Mouse (Mus musculus) kidney, embryonic 16.5 days (tissue): ENCODE data around the gene Lrp6. TPM values are rescaled to one million over a fixed set of nuclear protein-coding genes. Genes with fewer than 3 reads are reported as not detected.
A peak's percentile ranks its signal among the peaks of the same experiment; 100 is the strongest.

Source experiments
- ATAC-seq: fragments of 200-750 bp; cut with Nextera tagmentation; 2 replicates; pipeline ENCODE4 v1.8.0; 2017; ENCODE audit warnings: moderate TSS enrichment; ENCODE audit not compliant: low FRiP score, low TSS enrichment
- H3K27ac ChIP-seq: fragments of 300-500 bp; sonication (generic); 2 replicates; pipeline ENCODE4 v1.5.1; 2014; ENCODE audit warnings: low read length
- H3K27me3 ChIP-seq: fragments of 300-500 bp; sonication (generic); 2 replicates; pipeline ENCODE4 v1.6.1; 2014; ENCODE audit warnings: low read length, control low read depth, mixed read lengths; ENCODE audit not compliant: insufficient read depth
- H3K36me3 ChIP-seq: fragments of 300-500 bp; sonication (generic); 2 replicates; pipeline ENCODE4 v1.6.1; 2014; ENCODE audit warnings: low read length, control low read depth, mixed read lengths; ENCODE audit not compliant: insufficient read depth
- H3K4me1 ChIP-seq: fragments of 300-500 bp; sonication (generic); 2 replicates; pipeline ENCODE4 v1.6.1; 2014; ENCODE audit warnings: low read length, control low read depth, mixed read lengths; ENCODE audit not compliant: insufficient read depth
- H3K4me2 ChIP-seq: fragments of 300-500 bp; sonication (generic); replicated peaks from 2 replicates; pipeline ENCODE4 v1.6.1; 2014; ENCODE audit warnings: low read depth, low read length
- H3K4me3 ChIP-seq: fragments of 300-500 bp; sonication (generic); 2 replicates; pipeline ENCODE4 v1.5.1; 2014; ENCODE audit warnings: mild to moderate bottlenecking, low read length
- H3K9ac ChIP-seq: fragments of 300-500 bp; sonication (generic); replicated peaks from 2 replicates; pipeline ENCODE4 v1.6.1; 2014; ENCODE audit warnings: low read length
- H3K9me3 ChIP-seq: fragments of 300-500 bp; sonication (generic); 2 replicates; pipeline ENCODE4 v1.6.1; 2016; ENCODE audit warnings: low read length, control low read depth
- WGBS: fragments of 180-500 bp; shearing (Covaris S2); extraction: QIAGEN DNeasy Blood & Tissue Kit; methylation state at CpG from one replicate; pipeline ENCODE4 v1.1.7; 2014; 5-methylcytosine and 5-hydroxymethylcytosine counted together
- polyA plus RNA-seq: library from polyadenylated mRNA; unstranded; fragments of >200 nt; fragmentation: Nextera tagmentation; extraction: Ambion mirVana; gene quantifications from 2 replicates; pipeline ENCODE4 v1.2.1, GENCODE M21; 2015

The Lrp6 gene
- polyA plus RNA-seq = 34.6 and 37.4 TPM in 2 replicates

DNA sequence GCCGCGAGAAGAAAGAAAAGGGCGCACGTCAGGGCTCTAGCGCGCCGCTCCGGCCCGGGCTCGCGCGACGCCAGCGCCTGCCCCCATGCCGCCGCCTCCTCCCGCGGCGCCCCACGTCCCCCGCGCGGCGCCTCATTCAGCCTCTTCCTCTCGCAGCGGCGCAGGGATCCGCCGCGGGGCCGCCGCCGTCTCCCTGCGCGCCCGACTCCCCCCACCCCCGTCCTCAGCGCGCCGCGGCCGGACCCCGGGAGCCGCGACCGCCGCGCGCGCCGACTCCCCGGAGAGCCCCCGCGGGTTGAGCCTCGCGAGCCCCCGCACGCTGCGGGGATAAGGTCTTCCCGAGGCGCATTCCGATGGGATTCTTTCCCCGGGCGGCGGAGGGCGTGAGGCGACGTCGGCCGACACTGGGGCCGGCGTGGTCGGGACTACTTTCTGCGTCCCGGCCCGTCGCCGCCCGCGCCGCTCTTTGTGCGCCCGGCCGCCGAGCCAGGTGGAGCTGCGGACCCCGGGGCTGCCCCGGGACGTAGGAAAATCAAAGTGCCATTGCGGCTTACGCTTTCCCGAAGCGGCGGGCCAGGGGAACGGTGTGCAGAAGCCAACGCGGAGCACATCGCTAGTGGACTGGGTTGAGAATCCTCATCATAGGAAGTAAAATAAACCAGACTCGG lies at the start of gene Lrp6:
Gene Lrp6, minus strand, starts transcription at position 148 of the 668 bp plus-strand sequence.
- no peaks in the 10 kb centered on the region for H3K36me3 ChIP-seq
- ATAC-seq = peak; percentile 92
- peak within 1 kb of the TSS; percentile 98 for H3K27ac ChIP-seq
- peak within 1 kb of the TSS; percentile 99 for H3K9ac ChIP-seq
- no peaks in the 10 kb centered on the region; the same call in 1 of the 2 replicates for H3K9me3 ChIP-seq
- peaks cover 18% of the 10 kb centered on the region for H3K4me1 ChIP-seq
- peak within 1 kb of the TSS; percentile 65 for H3K4me2 ChIP-seq
- no peaks in the 10 kb centered on the region for H3K27me3 ChIP-seq
- under 1% methylated on average over 90 of the region's 99 CpGs for WGBS
- H3K4me3 ChIP-seq = peak within 1 kb of the TSS; percentile 98

- Histone ChIP-seq H3K4me2 (peak overlapping the region; percentile 40), H3K9me3 (no peaks in the 10 kb centered on the region), H3K27ac (no peak overlapping the region), H3K4me1 (peaks cover 14% of the 10 kb centered on the region; the same call in 1 of the 2 replicates), H3K9ac (no peak overlapping the region), H3K36me3 (no peaks in the 10 kb centered on the region), H3K4me3 (no peak overlapping the region), H3K27me3 (no peaks in the 10 kb centered on the region)
- peak; percentile 69 for ATAC-seq
- 6% methylated on average over 16 of the region's 16 CpGs for WGBS
Measured at GRCm38 (mm10) chr6:134614723-134615648, 48.2 kb upstream of the Lrp6 start.

DNA sequence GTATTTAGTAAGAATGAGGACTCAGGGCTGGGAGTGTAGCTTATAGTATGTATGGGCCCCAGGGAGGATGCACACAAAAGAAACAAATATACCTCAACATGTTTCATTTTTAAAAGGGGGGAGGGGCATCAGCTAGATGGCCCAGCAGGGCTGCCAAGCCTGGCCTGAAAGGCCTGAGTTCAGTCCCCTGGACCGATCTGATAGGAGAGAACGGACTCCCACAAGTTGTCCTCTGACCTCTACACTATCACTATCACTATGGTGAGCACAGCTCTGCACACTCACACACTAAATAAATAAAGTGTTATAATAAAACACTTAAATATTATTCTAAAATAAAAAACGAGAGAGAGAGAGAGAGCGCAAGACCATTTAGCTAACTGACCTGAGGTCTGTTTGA lies 47.6 kb upstream of the Lrp6 start:
- ATAC-seq = peak; percentile 50; the same call in 1 of the 2 replicates
- Histone ChIP-seq H3K9me3 (no peaks in the 10 kb centered on the region), H3K4me1 (peaks cover 18% of the 10 kb centered on the region), H3K4me3 (no peak overlapping the region), H3K27ac (no peak overlapping the region), H3K27me3 (no peaks in the 10 kb centered on the region), H3K4me2 (peak overlapping the region; percentile 40), H3K36me3 (no peaks in the 10 kb centered on the region), H3K9ac (no peak overlapping the region)
- 27% methylated on average over 4 of the region's 4 CpGs for WGBS

- ATAC-seq = no peak
- Histone ChIP-seq H3K4me3 (no peak overlapping the region), H3K4me2 (no peak overlapping the region), H3K4me1 (peaks cover 26% of the 10 kb centered on the region), H3K27ac (no peak overlapping the region), H3K9ac (no peak overlapping the region), H3K27me3 (no peaks in the 10 kb centered on the region), H3K9me3 (no peaks in the 10 kb centered on the region), H3K36me3 (no peaks in the 10 kb centered on the region)
- 79% methylated on average over 13 of the region's 13 CpGs for WGBS
Measured at GRCm38 (mm10) chr6:134611896-134612295, 45.1 kb upstream of the Lrp6 start.

DNA sequence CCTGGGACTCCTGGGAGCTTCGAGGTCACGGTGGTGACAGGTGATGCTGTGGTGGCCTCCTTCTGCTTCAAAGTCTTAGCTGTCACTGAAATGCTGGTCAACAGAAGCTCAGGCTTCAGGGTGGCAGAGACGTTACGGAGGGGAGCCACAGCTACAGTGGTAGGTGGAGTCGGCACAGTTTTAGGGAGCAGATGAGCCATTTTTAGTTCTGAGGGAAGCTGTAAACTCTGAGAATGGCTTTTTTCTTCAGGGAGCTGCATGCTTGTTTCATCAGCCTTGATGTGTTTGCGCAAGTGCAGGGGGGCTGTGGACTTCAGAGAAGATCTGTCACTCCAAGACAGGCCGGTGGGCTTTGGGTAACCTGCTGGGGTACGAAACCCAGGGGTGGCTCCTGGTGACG lies 43.6 kb upstream of the Lrp6 start:
- Histone ChIP-seq H3K4me1 (peaks cover 32% of the 10 kb centered on the region), H3K4me2 (no peak overlapping the region), H3K9me3 (no peaks in the 10 kb centered on the region), H3K9ac (no peak overlapping the region), H3K27me3 (no peaks in the 10 kb centered on the region), H3K36me3 (no peaks in the 10 kb centered on the region), H3K27ac (no peak overlapping the region), H3K4me3 (no peak overlapping the region)
- ATAC-seq = no peak
- WGBS = 70% methylated on average over 9 of the region's 9 CpGs

GRCm38 (mm10) chr6:134606949-134607746 lies 40.4 kb upstream of the Lrp6 start:
- Histone ChIP-seq H3K27me3 (no peaks in the 10 kb centered on the region), H3K9ac (0 out of 2 replicates have a peak overlapping the region, but pooled peaks have one; percentile 13), H3K4me1 (peaks cover 29% of the 10 kb centered on the region), H3K36me3 (no peaks in the 10 kb centered on the region), H3K9me3 (no peaks in the 10 kb centered on the region), H3K4me3 (no peak overlapping the region), H3K27ac (peak overlapping the region; percentile 66), H3K4me2 (no peak overlapping the region)
- ATAC-seq = peak; percentile 66
- WGBS = 38% methylated on average over 9 of the region's 9 CpGs

DNA sequence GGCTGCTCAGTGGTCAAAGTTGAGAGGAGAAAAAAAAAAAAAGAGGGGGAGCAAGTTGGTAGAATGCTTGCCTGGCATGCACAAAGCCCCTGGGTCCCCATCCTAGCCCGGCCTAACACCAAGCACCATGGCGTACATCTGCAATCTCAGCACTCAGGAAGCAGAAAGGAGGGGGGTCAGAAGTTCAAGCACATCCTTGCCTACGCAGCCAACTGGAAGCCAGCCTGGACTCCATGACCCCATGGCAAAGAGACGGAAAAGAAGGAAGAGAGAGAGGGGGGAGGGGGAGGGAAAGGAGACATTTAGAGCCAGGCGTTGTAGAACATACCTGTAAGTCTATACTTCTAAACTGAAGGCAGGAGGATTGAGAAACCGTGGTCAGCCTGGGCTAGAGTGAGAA lies 39.8 kb upstream of the Lrp6 start:
- no peaks in the 10 kb centered on the region for H3K27me3 ChIP-seq
- peaks cover 35% of the 10 kb centered on the region for H3K4me1 ChIP-seq
- WGBS = 29% methylated on average over 6 of the region's 6 CpGs
- H3K9ac ChIP-seq = 0 out of 2 replicates have a peak overlapping the region, but pooled peaks have one; percentile 13
- no peak for ATAC-seq
- H3K36me3 ChIP-seq = no peaks in the 10 kb centered on the region
- H3K4me3 ChIP-seq = no peak overlapping the region
- H3K4me2 ChIP-seq = no peak overlapping the region
- peak overlapping the region; percentile 66 for H3K27ac ChIP-seq
- H3K9me3 ChIP-seq = no peaks in the 10 kb centered on the region

DNA sequence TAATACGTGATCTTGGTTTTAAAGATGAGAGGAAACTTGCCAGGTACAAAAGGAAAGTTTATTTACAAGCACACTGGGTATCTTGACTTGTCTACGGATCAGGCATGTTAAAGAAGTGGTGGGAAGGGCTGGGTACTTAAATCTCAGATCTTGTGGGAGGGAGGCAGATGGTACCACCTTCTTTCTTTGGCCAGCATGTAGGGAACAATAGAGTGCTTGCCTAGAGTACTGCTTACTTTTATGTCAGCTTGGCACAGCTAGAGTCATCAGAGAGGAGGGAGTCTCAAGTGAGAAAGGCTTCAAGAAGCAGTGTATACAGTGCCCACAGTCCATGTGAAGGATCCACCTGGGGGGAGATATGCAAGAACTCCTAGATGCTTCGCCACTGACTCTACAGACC lies 38.4 kb upstream of the Lrp6 start:
- H3K4me2 ChIP-seq = no peak overlapping the region
- WGBS = 95% methylated on average over 3 of the region's 3 CpGs
- H3K27ac ChIP-seq = no peak overlapping the region
- ATAC-seq = no peak
- H3K9me3 ChIP-seq = no peaks in the 10 kb centered on the region
- H3K4me3 ChIP-seq = no peak overlapping the region
- no peaks in the 10 kb centered on the region for H3K36me3 ChIP-seq
- H3K27me3 ChIP-seq = no peaks in the 10 kb centered on the region
- peaks cover 38% of the 10 kb centered on the region for H3K4me1 ChIP-seq
- no peak overlapping the region for H3K9ac ChIP-seq

- Histone ChIP-seq H3K4me2 (peak overlapping the region; percentile 27), H3K9ac (no peak overlapping the region), H3K9me3 (no peaks in the 10 kb centered on the region), H3K4me1 (peaks cover 30% of the 10 kb centered on the region), H3K27me3 (no peaks in the 10 kb centered on the region), H3K4me3 (peak overlapping the region; percentile 8; the same call in 1 of the 2 replicates), H3K27ac (peak overlapping the region; percentile 87), H3K36me3 (no peaks in the 10 kb centered on the region)
- 14% methylated on average over 10 of the region's 10 CpGs for WGBS
- ATAC-seq = peak; percentile 37; the same call in 1 of the 2 replicates
Measured at GRCm38 (mm10) chr6:134602371-134603003, 35.7 kb upstream of the Lrp6 start.
